Mouse (Mus musculus): ENCODE measurements around the gene 1700015G11Rik. TPM values are rescaled to one million over a fixed set of nuclear protein-coding genes. Genes with fewer than 3 reads are reported as not detected.
A peak's percentile ranks its signal among the peaks of the same experiment; 100 is the strongest.

Gene 1700015G11Rik
- polyA plus RNA-seq, 1 experiment: not detected

- TF ChIP-seq POLR2A (IDR thresholded peaks at IDR 0.05; ENCODE audit: low read depth, low read length): no peak
- TF ChIP-seq CTCF (IDR thresholded peaks at IDR 0.05; ENCODE audit: borderline replicate concordance, insufficient read depth, low read length): no peak
- Histone ChIP-seq H3K4me3 (ENCODE audit: insufficient read depth, low read length) (peak overlapping the region; percentile 37), H3K4me1 (ENCODE audit: control insufficient read depth, insufficient read depth, low read length) (no peaks in the 10 kb centered on the region), H3K27ac (ENCODE audit: insufficient read depth, low read length) (no peak overlapping the region)
Measured at GRCm38 (mm10) chr7:52006296-52006630, 9.3 kb downstream of the 1700015G11Rik start.

GRCm38 (mm10) chr7:52005511-52006295 is 9.8 kb downstream of the 1700015G11Rik start, which contains the start of gene Svip:
Svip (minus strand) TSS chr7:52006018.
- no peak within 1 kb of the TSS for H3K27ac ChIP-seq (ENCODE audit: insufficient read depth, low read length)
- H3K4me3 ChIP-seq (ENCODE audit: insufficient read depth, low read length): peak within 1 kb of the TSS; percentile 73
- TF ChIP-seq POLR2A (IDR thresholded peaks at IDR 0.05; ENCODE audit: low read depth, low read length) (no peak), CTCF (IDR thresholded peaks at IDR 0.05; ENCODE audit: borderline replicate concordance, insufficient read depth, low read length) (no peak)
- H3K4me1 ChIP-seq (ENCODE audit: control insufficient read depth, insufficient read depth, low read length): no peaks in the 10 kb centered on the region

GRCm38 (mm10) chr7:51991020-51991419 is 24.5 kb downstream of the 1700015G11Rik start:
- no peak for TF ChIP-seq POLR2A (IDR thresholded peaks at IDR 0.05; ENCODE audit: low read depth, low read length)
- TF ChIP-seq CTCF (IDR thresholded peaks at IDR 0.05; ENCODE audit: borderline replicate concordance, insufficient read depth, low read length): no peak

GRCm38 (mm10) chr7:51986909-51987308 is 28.6 kb downstream of the 1700015G11Rik start:
- no peak for TF ChIP-seq CTCF (IDR thresholded peaks at IDR 0.05; ENCODE audit: borderline replicate concordance, insufficient read depth, low read length)
- TF ChIP-seq POLR2A (IDR thresholded peaks at IDR 0.05; ENCODE audit: low read depth, low read length): no peak
- Histone ChIP-seq H3K27ac (ENCODE audit: insufficient read depth, low read length) (no peak overlapping the region), H3K4me1 (ENCODE audit: control insufficient read depth, insufficient read depth, low read length) (no peaks in the 10 kb centered on the region), H3K4me3 (ENCODE audit: insufficient read depth, low read length) (no peak overlapping the region)

More at GRCm38 (mm10) chr7:51991020-51991419, 24.5 kb downstream of the 1700015G11Rik start:
- Histone ChIP-seq H3K27ac (ENCODE audit: insufficient read depth, low read length) (no peak overlapping the region), H3K4me1 (ENCODE audit: control insufficient read depth, insufficient read depth, low read length) (no peaks in the 10 kb centered on the region), H3K4me3 (ENCODE audit: insufficient read depth, low read length) (no peak overlapping the region)

- no peaks in the 10 kb centered on the region for H3K4me1 ChIP-seq (ENCODE audit: control insufficient read depth, insufficient read depth, low read length)
- H3K4me3 ChIP-seq (ENCODE audit: insufficient read depth, low read length): no peak overlapping the region
- H3K27ac ChIP-seq (ENCODE audit: insufficient read depth, low read length): no peak overlapping the region
- TF ChIP-seq POLR2A (IDR thresholded peaks at IDR 0.05; ENCODE audit: low read depth, low read length) (no peak), CTCF (IDR thresholded peaks at IDR 0.05; ENCODE audit: borderline replicate concordance, insufficient read depth, low read length) (no peak)
Measured at GRCm38 (mm10) chr7:51985763-51986162, 29.8 kb downstream of the 1700015G11Rik start.

GRCm38 (mm10) chr7:51982303-51982702 is 33.2 kb downstream of the 1700015G11Rik start:
- Histone ChIP-seq H3K27ac (ENCODE audit: insufficient read depth, low read length) (no peak overlapping the region), H3K4me1 (ENCODE audit: control insufficient read depth, insufficient read depth, low read length) (no peaks in the 10 kb centered on the region), H3K4me3 (ENCODE audit: insufficient read depth, low read length) (no peak overlapping the region)
- TF ChIP-seq POLR2A (IDR thresholded peaks at IDR 0.05; ENCODE audit: low read depth, low read length) (no peak), CTCF (IDR thresholded peaks at IDR 0.05; ENCODE audit: borderline replicate concordance, insufficient read depth, low read length) (no peak)

GRCm38 (mm10) chr7:51979271-51979670 is 36.3 kb downstream of the 1700015G11Rik start:
- Histone ChIP-seq H3K4me3 (ENCODE audit: insufficient read depth, low read length) (no peak overlapping the region), H3K4me1 (ENCODE audit: control insufficient read depth, insufficient read depth, low read length) (no peaks in the 10 kb centered on the region), H3K27ac (ENCODE audit: insufficient read depth, low read length) (no peak overlapping the region)
- TF ChIP-seq CTCF (IDR thresholded peaks at IDR 0.05; ENCODE audit: borderline replicate concordance, insufficient read depth, low read length): no peak; the same call in 1 of the 2 replicates
- TF ChIP-seq POLR2A (IDR thresholded peaks at IDR 0.05; ENCODE audit: low read depth, low read length): no peak

GRCm38 (mm10) chr7:51975181-51975580 is 40.3 kb downstream of the 1700015G11Rik start:
- Histone ChIP-seq H3K27ac (ENCODE audit: insufficient read depth, low read length) (no peak overlapping the region), H3K4me1 (ENCODE audit: control insufficient read depth, insufficient read depth, low read length) (no peaks in the 10 kb centered on the region), H3K4me3 (ENCODE audit: insufficient read depth, low read length) (no peak overlapping the region)
- TF ChIP-seq CTCF (IDR thresholded peaks at IDR 0.05; ENCODE audit: borderline replicate concordance, insufficient read depth, low read length) (no peak), POLR2A (IDR thresholded peaks at IDR 0.05; ENCODE audit: low read depth, low read length) (no peak)

- TF ChIP-seq POLR2A (IDR thresholded peaks at IDR 0.05; ENCODE audit: low read depth, low read length) (no peak), CTCF (IDR thresholded peaks at IDR 0.05; ENCODE audit: borderline replicate concordance, insufficient read depth, low read length) (no peak)
- peaks cover 7% of the 10 kb centered on the region for H3K4me1 ChIP-seq (ENCODE audit: control insufficient read depth, insufficient read depth, low read length)
- no peak overlapping the region for H3K27ac ChIP-seq (ENCODE audit: insufficient read depth, low read length)
- H3K4me3 ChIP-seq (ENCODE audit: insufficient read depth, low read length): no peak overlapping the region
Measured at GRCm38 (mm10) chr7:51973526-51973925, 42.0 kb downstream of the 1700015G11Rik start.

GRCm38 (mm10) chr7:51973091-51973490 is 42.4 kb downstream of the 1700015G11Rik start:
- Histone ChIP-seq H3K27ac (ENCODE audit: insufficient read depth, low read length) (no peak overlapping the region), H3K4me3 (ENCODE audit: insufficient read depth, low read length) (no peak overlapping the region), H3K4me1 (ENCODE audit: control insufficient read depth, insufficient read depth, low read length) (peaks cover 7% of the 10 kb centered on the region)
- TF ChIP-seq POLR2A (IDR thresholded peaks at IDR 0.05; ENCODE audit: low read depth, low read length) (no peak), CTCF (IDR thresholded peaks at IDR 0.05; ENCODE audit: borderline replicate concordance, insufficient read depth, low read length) (no peak)
